In the genomic region with DNA sequence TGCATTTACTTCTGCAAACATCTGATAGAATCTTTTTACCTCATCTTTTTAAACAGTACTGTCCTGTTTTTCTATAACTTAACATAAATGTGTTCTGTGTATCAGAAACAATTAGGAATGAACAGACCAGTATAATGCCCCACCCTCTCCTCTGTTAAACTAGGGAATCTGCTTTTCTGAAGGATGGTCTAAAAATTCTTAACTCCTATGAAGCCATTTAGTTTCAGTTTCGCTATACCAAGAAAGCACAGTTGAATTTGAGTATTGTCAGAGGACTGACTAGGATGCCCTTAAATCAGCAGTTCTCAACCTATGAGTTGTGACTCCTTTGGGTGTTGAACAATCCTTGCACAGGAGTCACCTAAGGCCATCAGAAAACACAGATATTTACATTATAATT, we compare ENCODE assay signal across 21 mouse cellular contexts. TPM values are rescaled to one million over a fixed set of nuclear protein-coding genes. Genes with fewer than 3 reads are reported as not detected.
DNase-seq lines count a peak whose midpoint lies in the region.
"Had no signal": no experiment of that assay in that cellular context is flagged by ENCODE, and none has a peak within 500 bp of the region (broad histone marks: within the 10 kb centered on the region; RNA-seq: fewer than 3 reads in every experiment).

No protein-coding gene starts in this region.

- peak; percentile 26 for DNase-seq in CD4-positive helper T cell, adult 2 months (ENCODE audit: low read depth, low spot score)
- DNase-seq in Muller cell, postnatal 12 days (ENCODE audit: inconsistent ontology term), result peak; percentile 39
- DNase-seq in induced T-regulatory cell, adult 2 months (ENCODE audit: low read depth), result peak; percentile 52
- no peak for DNase-seq in kidney, postnatal 14 days
- no peak for DNase-seq in spleen, adult 12 weeks (ENCODE audit: low spot score)
- no peak for DNase-seq in spleen, postnatal 14 days (ENCODE audit: low spot score in 2 of 2)
- no peak for DNase-seq in gastrocnemius, postnatal 25 days
- DNase-seq: adrenal gland, postnatal 14 days; cerebellum, adult 11 months; cerebellum, adult 9-10 months; cerebellum, postnatal 36 days; gastrocnemius, postnatal 36 days; heart, adult 2 months; kidney, adult 8-10 months; layer of hippocampus, adult 9-11 months; liver; lung, adult 2 months; lung, postnatal 14 days; right cerebral cortex, postnatal 4 days; thymus, postnatal 14 days had no signal

RNA-seq across cellular contexts. Expression of a gene that starts 5.3 kb away (rescaled TPM):
- under 1 TPM; 0.19 to 0.28 TPM for total RNA-seq in gastrocnemius, postnatal 25 days (2021)
- total RNA-seq: gastrocnemius, adult 18-20 months had no signal

RNA-seq across cellular contexts. Expression of a gene that starts 35.6 kb away (rescaled TPM):
- under 1 TPM; 0.27 to 0.46 TPM for total RNA-seq in gastrocnemius, postnatal 25 days (2021)

Comparison
In these comparisons a context has a peak if more than half of its experiments do, and no peak if none do; other contexts are left out.
1. DNase-seq: peak in CD4-positive helper T cell, adult 2 months (single experiment), Muller cell, postnatal 12 days (single experiment) and induced T-regulatory cell, adult 2 months (single experiment); none in kidney, postnatal 14 days (single experiment), spleen, adult 12 weeks (single experiment), spleen, postnatal 14 days (0 of 2) and gastrocnemius, postnatal 25 days (single experiment).